ENCODE assay signal across 14 mouse cellular contexts in the genomic region with DNA sequence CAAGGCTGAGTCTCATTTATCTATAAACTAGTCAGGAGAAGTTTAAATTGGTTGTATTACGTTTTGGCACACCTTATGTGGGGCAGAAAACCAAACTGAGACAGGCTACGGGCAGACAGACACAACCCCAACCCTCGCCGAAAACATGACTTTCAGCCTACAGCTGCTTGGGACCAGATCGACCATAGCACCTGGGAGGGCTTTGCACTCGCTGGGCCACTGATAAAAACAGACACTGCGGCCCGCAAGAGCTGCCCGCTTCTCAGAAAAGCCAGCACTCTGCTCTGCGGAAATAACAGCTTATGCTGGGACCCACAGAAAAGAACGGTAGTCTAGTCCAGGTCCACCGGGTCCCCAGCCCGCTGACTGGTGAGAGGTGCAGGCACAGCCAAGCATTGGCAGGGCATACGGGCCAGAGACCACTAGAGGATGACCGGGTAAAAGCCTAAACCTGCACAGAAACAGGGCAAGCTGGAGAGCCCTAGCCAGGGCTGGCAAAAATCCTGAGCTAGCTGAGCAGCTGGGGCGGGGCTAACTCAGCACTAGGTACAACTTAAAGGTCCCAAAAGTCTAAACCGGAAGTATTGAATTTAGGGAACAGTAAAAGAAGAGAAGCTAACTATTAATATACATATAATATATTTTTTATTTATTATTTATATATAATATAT. TPM values are rescaled to one million over a fixed set of nuclear protein-coding genes. Genes with fewer than 3 reads are reported as not detected.
DNase-seq lines count a peak whose midpoint lies in the region; ATAC-seq lines count a peak whose summit lies in the region.
"Had no signal": no experiment of that assay in that cellular context is flagged by ENCODE, and none has a peak within 500 bp of the region (broad histone marks: within the 10 kb centered on the region; RNA-seq: fewer than 3 reads in every experiment).

No protein-coding gene starts in this region.

- H3K36me3 ChIP-seq in limb, embryonic 11.5 days (ENCODE audit: control insufficient read depth, insufficient read depth, low read length), result no peaks in the 10 kb centered on the region; the same call in 1 of the 2 replicates
- H3K36me3 ChIP-seq in limb, embryonic 10.5 days, result no peaks in the 10 kb centered on the region
- no peaks in the 10 kb centered on the region for H3K36me3 ChIP-seq in limb, embryonic 12.5 days
- H3K36me3 ChIP-seq: forebrain, embryonic 10.5 days; neural tube, embryonic 13.5 days had no signal

- 54% methylated on average over 17 of the region's 17 CpGs for WGBS in limb, embryonic 11.5 days
- 54% methylated on average over 17 of the region's 17 CpGs for WGBS in limb, embryonic 10.5 days
- 52% methylated on average over 17 of the region's 17 CpGs for WGBS in limb, embryonic 12.5 days

- ATAC-seq in limb, embryonic 11.5 days (ENCODE audit: insufficient number of reproducible peaks, low FRiP score, low TSS enrichment, low read depth), result no peak
- ATAC-seq in limb, embryonic 12.5 days (ENCODE audit: insufficient number of reproducible peaks, insufficient read depth, low FRiP score, low TSS enrichment, low read depth), result no peak
- 0 out of 2 replicates have a peak, but pooled peaks have one; percentile 31 for ATAC-seq in monocyte, adult 5-6 weeks (replicated peaks; ENCODE audit: insufficient number of reproducible peaks, low FRiP score, low TSS enrichment, poor library complexity, severe bottlenecking)

- no peak overlapping the region for H3K9ac ChIP-seq in limb, embryonic 11.5 days (ENCODE audit: low read length)
- H3K9ac ChIP-seq in limb, embryonic 12.5 days (replicated peaks), result no peak overlapping the region
- H3K9ac ChIP-seq: neural tube, embryonic 13.5 days had no signal

- no peak overlapping the region for H3K27ac ChIP-seq in limb, embryonic 11.5 days (replicated peaks; ENCODE audit: low read depth, low read length)
- H3K27ac ChIP-seq in limb, embryonic 10.5 days, result no peak overlapping the region
- no peak overlapping the region for H3K27ac ChIP-seq in limb, embryonic 12.5 days
- H3K27ac ChIP-seq: forebrain, embryonic 10.5 days; neural tube, embryonic 13.5 days had no signal

- H3K4me1 ChIP-seq in limb, embryonic 11.5 days (ENCODE audit: control insufficient read depth, insufficient read depth, low read length), result peaks cover 5% of the 10 kb centered on the region; the same call in 1 of the 2 replicates
- H3K4me1 ChIP-seq in limb, embryonic 10.5 days, result peaks cover 9% of the 10 kb centered on the region
- H3K4me1 ChIP-seq in limb, embryonic 12.5 days (replicated peaks), result peaks cover 6% of the 10 kb centered on the region
- H3K4me1 ChIP-seq: neural tube, embryonic 13.5 days had no signal

- peak; percentile 42 to 56 for DNase-seq in cerebellum, postnatal 10 days
- no peak for DNase-seq in cerebellum, adult 18-20 months
- DNase-seq in limb, embryonic 11.5 days (ENCODE audit: low spot score), result no peak
- no peak for DNase-seq in limb, embryonic 10.5 days (ENCODE audit: low spot score)
- DNase-seq in T-cell, adult 2 months (ENCODE audit: low spot score), result no peak
- no peak for DNase-seq in layer of hippocampus, adult 18-20 months (ENCODE audit: low spot score in 2 of 2)
- DNase-seq: cerebellum, adult 11-12 months; heart, postnatal 10 days; kidney, postnatal 4 days; lung, postnatal 36 days had no signal

- H3K4me3 ChIP-seq in limb, embryonic 11.5 days (ENCODE audit: low read depth, low read length), result no peak overlapping the region
- H3K4me3 ChIP-seq in limb, embryonic 10.5 days, result no peak overlapping the region
- H3K4me3 ChIP-seq in limb, embryonic 12.5 days (replicated peaks), result no peak overlapping the region
- H3K4me3 ChIP-seq: forebrain, embryonic 10.5 days; neural tube, embryonic 13.5 days had no signal

- peak overlapping the region; percentile 24 for H3K4me2 ChIP-seq in limb, embryonic 11.5 days (ENCODE audit: low read depth, severe bottlenecking)
- peak overlapping the region; percentile 9; the same call in 1 of the 2 replicates for H3K4me2 ChIP-seq in limb, embryonic 12.5 days
- H3K4me2 ChIP-seq: neural tube, embryonic 13.5 days had no signal

- no peaks in the 10 kb centered on the region for H3K27me3 ChIP-seq in limb, embryonic 11.5 days (ENCODE audit: control insufficient read depth, insufficient read depth, low read length)
- no peaks in the 10 kb centered on the region for H3K27me3 ChIP-seq in limb, embryonic 10.5 days (ENCODE audit: low read depth, poor library complexity, severe bottlenecking)
- no peaks in the 10 kb centered on the region for H3K27me3 ChIP-seq in limb, embryonic 12.5 days
- H3K27me3 ChIP-seq: neural tube, embryonic 13.5 days had no signal

- H3K9me3 ChIP-seq in limb, embryonic 11.5 days (ENCODE audit: control insufficient read depth, low read length), result no peaks in the 10 kb centered on the region
- H3K9me3 ChIP-seq in limb, embryonic 10.5 days (replicated peaks), result no peaks in the 10 kb centered on the region
- no peaks in the 10 kb centered on the region for H3K9me3 ChIP-seq in limb, embryonic 12.5 days
- H3K9me3 ChIP-seq: forebrain, embryonic 10.5 days had no signal

RNA-seq across cellular contexts. Expression of a gene that starts 12.0 kb away (rescaled TPM):
- polyA plus RNA-seq in limb, embryonic 11.5 days (2014; fragmentation: Nextera tagmentation; extraction: Ambion mirVana), result 111 and 121 TPM in 2 replicates
- polyA plus RNA-seq in limb, embryonic 10.5 days (2016; fragmentation: Nextera tagmentation; extraction: Ambion mirVana), result 166 and 179 TPM in 2 replicates
- polyA plus RNA-seq in limb, embryonic 12.5 days (2016; fragmentation: Nextera tagmentation; extraction: Ambion mirVana), result 114 and 120 TPM in 2 replicates
- 51.2 to 59.0 TPM (median 57.1 TPM) in 3 replicates for total RNA-seq in monocyte, adult 5-6 weeks (2017)
- total RNA-seq in layer of hippocampus, adult 18-20 months (2021), result 100 to 1,000 TPM; 102 to 109 TPM

RNA-seq across cellular contexts. Expression of a gene that starts 25.4 kb away (rescaled TPM):
- 55.3 and 56.6 TPM in 2 replicates for polyA plus RNA-seq in limb, embryonic 11.5 days (2014; fragmentation: Nextera tagmentation; extraction: Ambion mirVana)
- polyA plus RNA-seq in limb, embryonic 10.5 days (2016; fragmentation: Nextera tagmentation; extraction: Ambion mirVana), result 61.4 and 62.5 TPM in 2 replicates
- polyA plus RNA-seq in limb, embryonic 12.5 days (2016; fragmentation: Nextera tagmentation; extraction: Ambion mirVana), result 47.7 and 52.2 TPM in 2 replicates
- 2.1 to 6.4 TPM (median 3.2 TPM) in 3 replicates for total RNA-seq in monocyte, adult 5-6 weeks (2017)
- total RNA-seq in layer of hippocampus, adult 18-20 months (2021), result 10 to 100 TPM; 83.2 to 83.9 TPM

Comparison
In these comparisons a context has a peak if more than half of its experiments do, and no peak if none do; other contexts are left out.
1. DNase-seq: peak in cerebellum, postnatal 10 days (2 of 2); none in cerebellum, adult 18-20 months (0 of 2), limb, embryonic 11.5 days (single experiment), limb, embryonic 10.5 days (single experiment), T-cell, adult 2 months (single experiment) and layer of hippocampus, adult 18-20 months (0 of 2).